Mouse (Mus musculus) kidney, adult 2 months (tissue): ENCODE measurements at regions not wholly inside any gene's neighbourhood (a gene's known extent, or its start where the extent isn't known, plus 50 kb on each side); places are given as distances from the start of the nearest gene placed in this dataset.

Experiments used
- DNase-seq: peaks from one replicate; pipeline ENCODE4 v3.0.0; 2021
- H3K27ac ChIP-seq: fragments of 200-500 bp; 2 replicates; pipeline ENCODE4 v1.5.1; 2012; ENCODE audit warnings: low read depth, low read length, control low read depth, inconsistent platforms; ENCODE audit not compliant: insufficient read depth
- H3K27me3 ChIP-seq: fragments of 200-500 bp; replicated peaks from 2 replicates; pipeline ENCODE4 v1.6.1; 2012; ENCODE audit warnings: mild to moderate bottlenecking, moderate library complexity, low read length, inconsistent platforms; ENCODE audit not compliant: control insufficient read depth, insufficient read depth
- H3K36me3 ChIP-seq: fragments of 200-500 bp; 2 replicates; pipeline ENCODE4 v1.6.1; 2012; ENCODE audit warnings: mild to moderate bottlenecking, moderate library complexity, low read length, inconsistent platforms; ENCODE audit not compliant: control insufficient read depth, insufficient read depth
- H3K4me1 ChIP-seq: fragments of 200-500 bp; 2 replicates; pipeline ENCODE4 v1.6.1; 2011; ENCODE audit warnings: low read length; ENCODE audit not compliant: control insufficient read depth, insufficient read depth
- H3K4me3 ChIP-seq: fragments of 200-500 bp; 2 replicates; pipeline ENCODE4 v1.5.1; 2011; ENCODE audit warnings: mild to moderate bottlenecking, low read depth, low read length, control low read depth; ENCODE audit not compliant: insufficient read depth
- CTCF ChIP-seq: fragments of 200-500 bp; conservative IDR thresholded peaks from 2 replicates; pipeline ENCODE4 v1.5.1; 2011; ENCODE audit warnings: low read depth, mild to moderate bottlenecking, control low read depth, low read length, moderate library complexity, mixed read lengths; ENCODE audit not compliant: insufficient read depth, insufficient read length
- POLR2A ChIP-seq: fragments of 200-500 bp; IDR thresholded peaks from one replicate; pipeline ENCODE4 v1.6.1; 2011; ENCODE audit warnings: low read depth, low read length, control low read depth
- WGBS: fragments of 180-500 bp; shearing (Covaris S2); methylation state at CpG from one replicate; pipeline ENCODE4 v1.1.7; 2018; 5-methylcytosine and 5-hydroxymethylcytosine counted together

GRCm38 (mm10) chr11:56901201-56901600 lies 110.0 kb upstream of the Gria1 start:
- WGBS = 85% methylated on average over 3 of the region's 3 CpGs
- H3K36me3 ChIP-seq = no peaks in the 10 kb centered on the region
- DNase-seq = no peak

GRCm38 (mm10) chr11:56925368-56925896 lies 85.8 kb upstream of the Gria1 start:
- Histone ChIP-seq H3K4me3 (no peak overlapping the region), H3K4me1 (no peaks in the 10 kb centered on the region), H3K27me3 (no peaks in the 10 kb centered on the region), H3K36me3 (no peaks in the 10 kb centered on the region), H3K27ac (no peak overlapping the region)
- TF ChIP-seq POLR2A (no peak), CTCF (no peak)
- no peak for DNase-seq
- 76% methylated on average over 7 of the region's 7 CpGs for WGBS

More at GRCm38 (mm10) chr11:56901201-56901600, 110.0 kb upstream of the Gria1 start:
- Histone ChIP-seq H3K4me1 (no peaks in the 10 kb centered on the region), H3K27me3 (no peaks in the 10 kb centered on the region), H3K4me3 (no peak overlapping the region), H3K27ac (no peak overlapping the region)
- TF ChIP-seq POLR2A = no peak
- TF ChIP-seq CTCF = no peak

- H3K4me1 ChIP-seq = no peaks in the 10 kb centered on the region
- H3K36me3 ChIP-seq = no peaks in the 10 kb centered on the region
- TF ChIP-seq CTCF = no peak
- TF ChIP-seq POLR2A = no peak
- no peaks in the 10 kb centered on the region for H3K27me3 ChIP-seq
- WGBS = 50% methylated on average over 7 of the region's 7 CpGs
- DNase-seq = no peak
- no peak overlapping the region for H3K4me3 ChIP-seq
- no peak overlapping the region for H3K27ac ChIP-seq
Observed at GRCm38 (mm10) chr11:56932766-56933165, 78.4 kb upstream of the Gria1 start.

- Histone ChIP-seq H3K27me3 (no peaks in the 10 kb centered on the region), H3K4me1 (no peaks in the 10 kb centered on the region), H3K27ac (no peak overlapping the region), H3K36me3 (no peaks in the 10 kb centered on the region), H3K4me3 (no peak overlapping the region)
- TF ChIP-seq POLR2A (no peak), CTCF (no peak)
- DNase-seq = no peak
- 74% methylated on average over 2 of the region's 2 CpGs for WGBS
Observed at GRCm38 (mm10) chr11:56952357-56952756, 58.8 kb upstream of the Gria1 start.

- TF ChIP-seq POLR2A = no peak
- no peak for TF ChIP-seq CTCF
- H3K27ac ChIP-seq = no peak overlapping the region
Observed at GRCm38 (mm10) chr11:56957824-56958223, 53.4 kb upstream of the Gria1 start.

More at GRCm38 (mm10) chr11:56957824-56958223, 53.4 kb upstream of the Gria1 start:
- WGBS = 88% methylated on average over 2 of the region's 2 CpGs
- Histone ChIP-seq H3K4me1 (no peaks in the 10 kb centered on the region), H3K27me3 (no peaks in the 10 kb centered on the region), H3K4me3 (no peak overlapping the region), H3K36me3 (no peaks in the 10 kb centered on the region)
- no peak for DNase-seq
